ENCODE assay signal across 13 mouse cellular contexts in genomic region chr13:83458729-83459128, GRCm38 (mm10). TPM values are rescaled to one million over a fixed set of nuclear protein-coding genes. Genes with fewer than 3 reads are reported as not detected.
A peak's percentile ranks its signal among the peaks of the same experiment; 100 is the strongest.
DNase-seq lines count a peak whose midpoint lies in the region; ATAC-seq and TF ChIP-seq lines count a peak whose summit lies in the region.
"Had no signal": no experiment of that assay in that cellular context is flagged by ENCODE, and none has a peak within 500 bp of the region (broad histone marks: within the 10 kb centered on the region; RNA-seq: fewer than 3 reads in every experiment).

No protein-coding gene starts in this region.

- DNase-seq in lung, embryonic 14.5 days = peak; percentile 54
- DNase-seq in lung, postnatal 14 days = no peak
- DNase-seq in brain, embryonic 14.5 days (ENCODE audit: low read depth) = peak; percentile 77
- DNase-seq in limb, embryonic 14.5 days (ENCODE audit: low spot score) = peak; percentile 53
- DNase-seq in ovary, postnatal 14 days (ENCODE audit: low spot score) = no peak
- no peak for DNase-seq in spleen, postnatal 4 days (ENCODE audit: low spot score in 2 of 2)
- DNase-seq: adrenal gland, postnatal 25 days; cerebellum, adult 11 months; embryo, embryonic 11 days had no signal

- no peak overlapping the region for H3K27ac ChIP-seq in lung, embryonic 14.5 days (ENCODE audit: low read depth)
- peak overlapping the region; percentile 68 for H3K27ac ChIP-seq in embryonic facial prominence, embryonic 15.5 days (replicated peaks)
- H3K27ac ChIP-seq in limb, embryonic 14.5 days (replicated peaks; ENCODE audit: low read depth, low read length) = no peak overlapping the region
- H3K27ac ChIP-seq: liver, embryonic 14.5 days had no signal

- H3K4me1 ChIP-seq in lung, embryonic 14.5 days (ENCODE audit: insufficient read depth) = 0 out of 2 replicates have a peak, but pooled peaks cover 3% of the 10 kb centered on the region
- H3K4me1 ChIP-seq in embryonic facial prominence, embryonic 15.5 days = peaks cover 12% of the 10 kb centered on the region; the same call in 1 of the 2 replicates
- peaks cover 5% of the 10 kb centered on the region; the same call in 1 of the 2 replicates for H3K4me1 ChIP-seq in limb, embryonic 14.5 days (ENCODE audit: control insufficient read depth, insufficient read depth, low read length)

- no peak for TF ChIP-seq CTCF in lung, embryonic 14.5 days (IDR thresholded peaks at IDR 0.05; ENCODE audit: low read depth)
- TF ChIP-seq CTCF in brain, embryonic 14.5 days (IDR thresholded peaks at IDR 0.05; ENCODE audit: borderline replicate concordance, extremely low read depth, insufficient read depth, insufficient read length) = no peak

- no peak overlapping the region for H3K4me2 ChIP-seq in lung, embryonic 14.5 days
- no peak overlapping the region for H3K4me2 ChIP-seq in embryonic facial prominence, embryonic 15.5 days (replicated peaks)
- H3K4me2 ChIP-seq in limb, embryonic 14.5 days (replicated peaks; ENCODE audit: low read depth, low read length, severe bottlenecking) = no peak overlapping the region
- H3K4me2 ChIP-seq: heart, embryonic 11.5 days had no signal

- no peak for TF ChIP-seq POLR2A in brain, embryonic 14.5 days (IDR thresholded peaks at IDR 0.05; ENCODE audit: borderline replicate concordance, extremely low read depth, insufficient read depth, insufficient read length, poor library complexity, severe bottlenecking)
- TF ChIP-seq POLR2A in limb, embryonic 14.5 days (IDR thresholded peaks at IDR 0.05; ENCODE audit: borderline replicate concordance, extremely low read depth, insufficient read depth, insufficient read length) = no peak

- no peak overlapping the region for H3K9ac ChIP-seq in lung, embryonic 14.5 days
- no peak overlapping the region for H3K9ac ChIP-seq in embryonic facial prominence, embryonic 15.5 days
- H3K9ac ChIP-seq in limb, embryonic 14.5 days (ENCODE audit: low read depth, low read length, severe bottlenecking) = no peak overlapping the region
- H3K9ac ChIP-seq: liver, embryonic 14.5 days had no signal

- no peaks in the 10 kb centered on the region for H3K36me3 ChIP-seq in lung, embryonic 14.5 days (ENCODE audit: insufficient read depth)
- no peaks in the 10 kb centered on the region for H3K36me3 ChIP-seq in embryonic facial prominence, embryonic 15.5 days
- H3K36me3 ChIP-seq in limb, embryonic 14.5 days (ENCODE audit: control insufficient read depth, insufficient read depth, low read length) = no peaks in the 10 kb centered on the region

- ATAC-seq in lung, embryonic 14.5 days (ENCODE audit: insufficient read depth) = peak; percentile 78; the same call in 1 of the 2 replicates
- peak; percentile 85 for ATAC-seq in embryonic facial prominence, embryonic 15.5 days (ENCODE audit: insufficient number of reproducible peaks, low FRiP score, low TSS enrichment, low read depth)
- peak; percentile 48; the same call in 1 of the 2 replicates for ATAC-seq in limb, embryonic 14.5 days (ENCODE audit: low FRiP score, low read depth)
- ATAC-seq: midbrain, embryonic 16.5 days had no signal

- no peak overlapping the region for H3K4me3 ChIP-seq in lung, embryonic 14.5 days (ENCODE audit: low read depth, low read length)
- no peak overlapping the region for H3K4me3 ChIP-seq in embryonic facial prominence, embryonic 15.5 days (replicated peaks)
- no peak overlapping the region for H3K4me3 ChIP-seq in limb, embryonic 14.5 days (replicated peaks; ENCODE audit: low read length)

- no peaks in the 10 kb centered on the region for H3K9me3 ChIP-seq in lung, embryonic 14.5 days (ENCODE audit: low read depth, low read length)
- H3K9me3 ChIP-seq in embryonic facial prominence, embryonic 15.5 days (replicated peaks) = no peaks in the 10 kb centered on the region
- H3K9me3 ChIP-seq in limb, embryonic 14.5 days (ENCODE audit: control insufficient read depth, low read length) = no peaks in the 10 kb centered on the region

- no peaks in the 10 kb centered on the region for H3K27me3 ChIP-seq in lung, embryonic 14.5 days (ENCODE audit: insufficient read depth, low read length)
- no peaks in the 10 kb centered on the region for H3K27me3 ChIP-seq in embryonic facial prominence, embryonic 15.5 days
- H3K27me3 ChIP-seq in limb, embryonic 14.5 days (ENCODE audit: control insufficient read depth, insufficient read depth, low read length) = no peaks in the 10 kb centered on the region

RNA-seq across cellular contexts. Expression of gene Mef2c, which starts 45.1 kb away (rescaled TPM):
- 55.9 and 59.9 TPM in 2 replicates for polyA plus RNA-seq in lung, embryonic 14.5 days (2014; fragmentation: Nextera tagmentation; extraction: Ambion mirVana)
- polyA plus RNA-seq in brain, embryonic 14.5 days (2012; rRNA removed) = 19.4 and 22.5 TPM in 2 replicates
- 166 and 185 TPM in 2 replicates for polyA plus RNA-seq in embryonic facial prominence, embryonic 15.5 days (2015; fragmentation: Nextera tagmentation; extraction: Ambion mirVana)
- polyA plus RNA-seq in limb, embryonic 14.5 days (2012; rRNA removed) = 50.0 and 59.3 TPM in 2 replicates
- 137 and 158 TPM in 2 replicates for polyA plus RNA-seq in limb, embryonic 14.5 days (2014; fragmentation: Nextera tagmentation; extraction: Ambion mirVana)

Comparison
In these comparisons a context has a peak if more than half of its experiments do, and no peak if none do; other contexts are left out.
1. DNase-seq: peak in lung, embryonic 14.5 days (single experiment), brain, embryonic 14.5 days (single experiment) and limb, embryonic 14.5 days (single experiment); none in lung, postnatal 14 days (single experiment), ovary, postnatal 14 days (single experiment) and spleen, postnatal 4 days (0 of 2).
2. Peak in every context shown above with its lines, with median percentiles within 50 percentile points of each other: ATAC-seq.